Mouse (Mus musculus) cortical plate, adult 2 months (tissue): Measurements from ENCODE around the gene H1f0.

Source experiments
- CTCF ChIP-seq: fragments of 200-500 bp; IDR thresholded peaks from 2 replicates; pipeline ENCODE4 v1.5.1; 2011; ENCODE audit warnings: mild to moderate bottlenecking, control low read depth, low read length; ENCODE audit not compliant: insufficient read depth; ENCODE audit errors: extremely low read depth
- POLR2A ChIP-seq: fragments of 200-500 bp; IDR thresholded peaks from 2 replicates; pipeline ENCODE4 v1.6.1; 2011; ENCODE audit warnings: mild to moderate bottlenecking, low read length, control low read depth; ENCODE audit not compliant: insufficient read depth; ENCODE audit errors: extremely low read depth

DNA sequence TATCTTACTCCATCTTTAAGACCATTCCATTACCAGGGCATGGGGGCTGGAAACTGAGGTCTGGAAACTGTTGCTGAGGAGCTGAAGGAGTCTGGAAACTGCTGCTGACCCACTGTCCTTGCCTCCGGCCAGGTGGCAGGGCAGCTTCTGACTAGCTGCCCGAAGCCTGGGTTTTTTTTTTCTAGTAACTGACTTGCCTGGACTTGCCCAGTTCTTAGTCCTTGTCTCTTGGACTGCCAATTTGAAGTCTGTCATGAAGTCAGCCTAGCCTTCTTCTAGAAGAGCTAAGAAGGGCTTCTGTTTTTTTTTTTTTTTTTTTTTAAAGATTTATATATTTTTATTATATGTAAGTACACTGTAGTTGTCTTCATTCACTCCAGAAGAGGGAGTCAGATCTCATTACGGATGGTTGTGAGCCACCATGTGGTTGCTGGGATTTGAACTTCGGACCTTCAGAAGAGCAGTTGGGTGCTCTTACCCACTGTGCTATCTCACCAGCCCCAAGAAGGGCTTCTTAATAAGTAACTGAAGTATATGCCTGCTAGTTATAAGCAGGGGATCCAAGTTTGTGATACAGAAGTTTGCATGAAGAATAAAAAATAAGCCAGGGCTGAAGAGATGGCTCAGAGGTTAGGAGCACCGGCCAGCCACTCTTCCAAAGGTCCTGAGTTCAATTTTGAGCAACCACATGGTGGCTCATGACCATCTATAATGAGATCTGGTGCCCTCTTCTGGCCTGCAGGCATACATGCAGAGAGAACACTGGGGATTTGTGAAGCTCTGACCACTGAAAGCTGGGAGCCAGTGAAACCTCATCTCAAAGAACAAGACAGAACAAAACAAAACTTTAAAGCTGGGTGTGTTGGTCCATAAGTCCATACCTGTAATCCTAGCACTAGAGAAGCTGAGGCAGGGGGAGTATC is 43.1 kb downstream of the H1f0 start:
- TF ChIP-seq CTCF (peak; percentile 75), POLR2A (no peak)
